Mouse (Mus musculus) gastrocnemius, adult 2 months (tissue): Measurements from ENCODE around the gene Atf5. TPM values are rescaled to one million over a fixed set of nuclear protein-coding genes. Genes with fewer than 3 reads are reported as not detected.

Experiments used
- DNase-seq: peaks from one replicate; pipeline ENCODE4 v3.0.0; 2022
- H3K27ac ChIP-seq: fragments of 200-600 bp; 2 replicates; pipeline ENCODE4 v1.8.1; 2022; ENCODE audit warnings: mild to moderate bottlenecking
- H3K4me3 ChIP-seq: fragments of 200-600 bp; 2 replicates; pipeline ENCODE4 v1.8.1; 2022; ENCODE audit warnings: mild to moderate bottlenecking, moderate library complexity
- CTCF ChIP-seq: fragments of 200-600 bp; IDR thresholded peaks from 2 replicates; pipeline ENCODE4 v1.8.1; 2022; ENCODE audit warnings: antibody characterized with exemption, mild to moderate bottlenecking, moderate library complexity
- intact Hi-C: fragments of 180-260 bp; cut with DNase I; formaldehyde crosslinking; loops from one replicate; pipeline ENCODE4 v1.15.1; 2025
- long read RNA-seq, 2 experiments: library from polyadenylated mRNA; stranded (forward); transcript quantifications; one replicate each; pipeline ENCODE4 v2.0.0; 2021
- total RNA-seq, 2 experiments: library from RNA; stranded (reverse); gene quantifications; 2 replicates each; pipeline ENCODE4 v1.2.3; 2021

Gene Atf5
- 100 to 1,000 TPM in 1 of 2 experiments, 10 to 100 TPM in 1; 74.7 to 115 TPM for total RNA-seq
- long read RNA-seq, experiment 1, partial matches to known transcripts = 2 of 15 reads
- long read RNA-seq, experiment 1, other reads (novel, unspliced or antisense) = 12 of 15 reads
- long read RNA-seq, experiment 2, partial matches to known transcripts = 16 of 17 reads
- long read RNA-seq, experiment 2, other reads (novel, unspliced or antisense) = 1 of 17 reads

- Histone ChIP-seq H3K27ac (peak within 1 kb of the TSS; percentile 99), H3K4me3 (peak within 1 kb of the TSS; percentile 99)
- DNase-seq = peak; percentile 85
- intact Hi-C loops = loop anchor here (10.0 kb wide), 1 partner anchor 172 kb away; no protein-coding TSS in a partner anchor
- TF ChIP-seq CTCF = no peak
Observed at GRCm38 (mm10) chr7:44816470-44817021, at the start of gene Atf5. Gene Atf5 (minus strand): TSS chr7:44816658.

GRCm38 (mm10) chr7:44864595-44865542 is 48.4 kb upstream of the Atf5 start:
- intact Hi-C loops = no loop called here
- H3K4me3 ChIP-seq = no peak overlapping the region
- H3K27ac ChIP-seq = peak overlapping the region; percentile 99
- peak; percentile 46 for DNase-seq
- no peak for TF ChIP-seq CTCF

- DNase-seq = peak; percentile 24
- Histone ChIP-seq H3K4me3 (no peak overlapping the region), H3K27ac (peak overlapping the region; percentile 99; the same call in 1 of the 2 replicates)
- intact Hi-C loops = no loop called here
- TF ChIP-seq CTCF = no peak
Observed at GRCm38 (mm10) chr7:44863982-44864494, 47.6 kb upstream of the Atf5 start.

- peak; percentile 22 for DNase-seq
- Histone ChIP-seq H3K4me3 (no peak overlapping the region), H3K27ac (no peak overlapping the region)
- no peak for TF ChIP-seq CTCF
- intact Hi-C loops = no loop called here
Observed at GRCm38 (mm10) chr7:44863210-44863609, 46.8 kb upstream of the Atf5 start.

- TF ChIP-seq CTCF = no peak
- intact Hi-C loops = no loop called here
- Histone ChIP-seq H3K4me3 (no peak overlapping the region), H3K27ac (no peak overlapping the region)
- peak; percentile 36 for DNase-seq
Observed at GRCm38 (mm10) chr7:44862434-44862833, 46.0 kb upstream of the Atf5 start.

- Histone ChIP-seq H3K27ac (peak overlapping the region; percentile 40; the same call in 1 of the 2 replicates), H3K4me3 (no peak overlapping the region)
- TF ChIP-seq CTCF = no peak
- intact Hi-C loops = no loop called here
- peak; percentile 32 for DNase-seq
Observed at GRCm38 (mm10) chr7:44861429-44861816, 45.0 kb upstream of the Atf5 start.

GRCm38 (mm10) chr7:44860576-44861428 is 44.3 kb upstream of the Atf5 start:
- intact Hi-C loops = no loop called here
- peak; percentile 83 for DNase-seq
- Histone ChIP-seq H3K4me3 (no peak overlapping the region), H3K27ac (peak overlapping the region; percentile 40; the same call in 1 of the 2 replicates)
- TF ChIP-seq CTCF = peak; percentile 93; the same call in 1 of the 2 replicates

GRCm38 (mm10) chr7:44859896-44860295 is 43.4 kb upstream of the Atf5 start:
- TF ChIP-seq CTCF = no peak
- intact Hi-C loops = no loop called here
- no peak overlapping the region for H3K4me3 ChIP-seq
- H3K27ac ChIP-seq = no peak overlapping the region
- DNase-seq = peak; percentile 41

GRCm38 (mm10) chr7:44857905-44858304 is 41.4 kb upstream of the Atf5 start:
- intact Hi-C loops = no loop called here
- DNase-seq = peak; percentile 46
- peak overlapping the region; percentile 98 for H3K4me3 ChIP-seq
- no peak for TF ChIP-seq CTCF
- H3K27ac ChIP-seq = peak overlapping the region; percentile 92

GRCm38 (mm10) chr7:44857042-44857552 is 40.6 kb upstream of the Atf5 start, which contains the start of gene Pnkp:
Gene Pnkp (plus strand): TSS chr7:44857139.
- Histone ChIP-seq H3K27ac (peak within 1 kb of the TSS; percentile 92), H3K4me3 (peak within 1 kb of the TSS; percentile 98)
- DNase-seq = peak; percentile 87
- intact Hi-C loops = no loop called here
- TF ChIP-seq CTCF = no peak; the same call in 1 of the 2 replicates

GRCm38 (mm10) chr7:44856265-44856916 is 39.9 kb upstream of the Atf5 start:
- H3K27ac ChIP-seq = peak overlapping the region; percentile 92
- peak overlapping the region; percentile 98 for H3K4me3 ChIP-seq
- TF ChIP-seq CTCF = no peak
- no peak for DNase-seq
- intact Hi-C loops = no loop called here
